Mouse (Mus musculus) urinary bladder, postnatal 14 days (tissue): ENCODE measurements around the gene Rbm33.
A peak's percentile ranks its signal among the peaks of the same experiment; 100 is the strongest.

ENCODE experiments used
- DNase-seq: peaks from one replicate; pipeline ENCODE4 v3.0.0; 2021; ENCODE audit warnings: low spot score

Gene Rbm33

DNA sequence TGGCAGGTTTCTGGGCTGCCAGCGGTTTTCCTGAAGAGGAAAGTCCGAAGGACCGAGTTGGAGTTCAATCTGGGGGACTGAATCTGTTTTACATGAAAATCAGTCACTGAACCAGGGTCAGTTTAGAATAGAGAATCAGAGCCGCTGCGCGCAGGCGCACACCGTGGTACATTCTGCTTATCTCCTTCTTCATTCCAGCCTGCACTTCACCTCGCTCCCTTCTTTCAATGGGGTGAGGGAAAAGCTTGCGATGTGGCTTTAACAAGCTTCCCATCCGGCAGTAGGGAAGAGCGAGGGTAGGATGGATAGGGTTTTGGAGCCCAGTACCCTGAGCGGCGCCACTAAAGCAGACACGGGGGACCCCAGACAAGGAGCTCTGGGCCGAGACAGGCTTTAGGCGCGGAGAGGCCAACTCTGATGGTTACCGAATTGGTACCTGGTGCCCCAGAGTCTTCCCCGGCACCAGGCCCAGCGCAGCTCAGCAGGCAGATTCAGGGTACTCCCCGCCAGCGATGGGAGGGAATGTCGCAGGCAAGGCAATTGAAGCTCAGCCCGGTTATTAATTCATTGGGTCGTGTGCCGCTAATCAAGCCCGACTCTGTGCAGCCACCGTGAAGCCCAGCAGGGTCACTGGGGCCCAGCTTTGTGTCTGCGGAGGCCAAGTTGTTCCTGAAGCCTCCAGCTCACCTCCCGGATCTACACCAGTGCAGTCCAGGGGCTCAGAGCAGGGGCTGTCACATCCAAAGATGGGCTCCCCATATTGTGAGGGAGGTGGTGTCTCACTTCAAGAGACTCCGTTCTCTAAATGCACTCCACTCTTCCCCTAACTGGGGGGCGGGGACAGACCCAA, 146.0 kb downstream of the Rbm33 start:
- peak; percentile 35 for DNase-seq

DNA sequence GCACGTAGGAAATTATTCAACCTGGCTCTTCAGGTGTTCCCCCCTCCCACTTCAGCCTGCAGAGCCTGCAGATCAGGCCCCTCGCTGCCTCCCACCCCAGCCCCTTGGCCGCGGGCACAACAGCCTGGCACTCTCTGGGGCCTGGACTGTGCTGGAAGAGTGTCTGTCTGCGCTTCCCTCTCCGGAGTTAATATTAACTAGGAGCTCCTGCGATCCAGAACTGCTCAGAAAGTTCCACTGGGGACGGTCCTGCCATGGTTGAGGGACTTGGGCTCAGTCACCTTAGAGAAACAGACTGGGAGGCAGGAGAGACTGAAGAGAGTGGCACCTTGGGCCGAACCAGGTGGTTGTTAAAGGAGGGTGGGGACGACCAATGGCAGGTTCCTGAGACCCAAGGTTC, 146.7 kb downstream of the Rbm33 start:
- peak; percentile 28 for DNase-seq

DNA sequence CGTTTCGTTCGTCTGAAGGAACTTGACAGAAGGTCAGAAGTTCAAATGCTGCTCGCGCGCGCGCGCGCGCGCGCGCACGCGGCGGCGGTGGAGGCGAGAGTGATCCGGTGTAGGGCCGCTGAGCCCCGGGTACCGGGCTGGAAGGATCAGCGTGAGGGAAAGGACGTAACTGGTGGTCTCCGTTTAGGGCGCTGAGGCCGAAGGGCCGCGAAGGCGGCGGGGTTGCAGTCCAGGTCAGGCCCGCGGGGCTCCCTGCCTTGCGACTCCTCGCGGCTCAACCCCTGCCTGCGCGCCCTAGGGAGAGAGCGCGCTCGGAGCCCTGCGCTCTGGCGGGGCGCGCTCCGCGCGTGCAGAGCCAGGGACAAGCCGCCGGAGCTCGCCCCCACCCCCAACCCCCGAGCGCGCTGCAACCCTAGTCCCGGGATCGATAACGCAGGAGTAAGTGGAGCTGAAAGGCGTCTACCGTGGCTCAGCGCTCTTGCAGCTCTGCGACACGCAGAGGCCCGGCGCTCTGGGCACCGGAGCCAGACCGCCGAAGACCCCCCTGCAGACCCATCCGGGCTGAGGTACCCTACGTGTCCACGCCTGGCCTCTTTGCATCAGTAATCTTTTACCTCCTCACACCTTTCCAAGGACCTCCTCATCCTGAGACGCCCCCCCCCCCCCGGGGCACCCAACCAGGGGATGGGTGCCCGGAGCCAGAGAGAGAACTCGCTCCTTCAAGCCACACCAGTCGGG, 147.6 kb downstream of the Rbm33 start:
- peak; percentile 29 for DNase-seq

DNA sequence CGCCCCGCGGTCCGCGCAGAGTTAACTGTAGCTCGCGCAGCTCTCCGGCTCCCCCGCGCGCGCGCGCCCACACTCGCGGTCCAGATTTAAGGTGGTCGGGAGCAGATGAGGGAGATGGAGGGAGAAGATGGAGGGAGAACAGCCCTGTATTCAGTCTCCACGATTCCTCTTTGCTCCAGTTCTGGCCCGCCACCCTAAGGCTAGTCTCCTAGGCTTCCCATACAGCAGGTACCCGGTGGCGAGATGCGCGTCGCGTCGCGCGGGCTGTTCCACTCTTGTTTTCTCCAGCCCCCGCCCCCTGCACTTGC, 148.1 kb downstream of the Rbm33 start:
- peak; percentile 29 for DNase-seq

DNA sequence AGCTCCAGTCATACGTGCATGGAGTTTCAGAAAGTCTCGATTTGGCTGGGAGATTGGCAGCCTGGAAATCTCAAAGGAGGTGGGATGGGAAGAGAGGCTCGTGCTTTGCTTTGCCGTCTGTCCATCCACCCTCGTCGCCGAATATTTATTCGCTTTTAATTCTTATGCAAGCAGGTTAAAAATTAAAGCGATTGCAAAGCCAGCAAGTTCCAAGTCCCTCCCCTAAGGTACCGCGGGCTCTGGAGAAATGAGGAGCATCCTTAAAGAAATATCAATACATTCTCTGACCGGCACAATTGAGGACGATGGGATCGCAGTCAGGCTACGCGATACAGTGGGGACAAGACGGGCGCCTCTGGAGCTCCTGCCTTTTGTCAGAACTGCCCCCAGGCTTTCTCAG, 148.6 kb downstream of the Rbm33 start:
- no peak for DNase-seq

DNA sequence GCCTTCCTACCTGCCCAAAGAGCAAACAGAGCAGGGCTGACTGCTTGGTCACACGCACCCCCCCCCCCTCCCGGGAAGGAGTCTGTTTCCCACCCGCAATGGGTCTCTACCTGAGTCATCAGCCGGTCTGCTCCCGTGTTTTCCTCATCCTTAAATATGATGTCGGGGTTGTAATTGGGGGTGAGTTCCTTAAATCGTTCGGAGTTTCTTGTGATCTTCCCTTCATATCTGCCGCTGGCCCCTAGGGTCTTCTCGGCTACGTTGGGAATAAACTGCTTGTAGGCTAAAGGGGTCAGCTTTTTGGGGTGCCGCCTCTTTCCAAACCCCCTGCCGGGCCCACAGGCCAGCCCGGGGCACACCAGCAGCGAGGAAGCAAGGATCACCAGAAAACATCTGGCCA, 149.4 kb downstream of the Rbm33 start:
- DNase-seq, result peak; percentile 46

GRCm38 (mm10) chr5:28466760-28467306, 149.9 kb downstream of the Rbm33 start, which contains the start of gene Shh:
TSS of gene Shh (minus strand) at chr5:28467256.
- peak; percentile 56 for DNase-seq
